Mouse (Mus musculus) CH12.LX (cell line): ENCODE measurements at regions not wholly inside any gene's neighbourhood (a gene's known extent, or its start where the extent isn't known, plus 50 kb on each side); places are given as distances from the start of the nearest gene placed in this dataset.

Experiments used
- CTCF ChIP-seq, 2 experiments: IDR thresholded peaks in 1 of 2; conservative IDR thresholded peaks in 1 of 2; 2 replicates each; pipeline ENCODE4 v1.5.1; 2011 to 2012; ENCODE audit warnings: low read depth in 2 of 2, low read length in 2 of 2, improper control_type of control experiment in 1 of 2, inconsistent platforms in 1 of 2, mild to moderate bottlenecking in 1 of 2, moderate library complexity in 1 of 2
- HCFC1 ChIP-seq: IDR thresholded peaks from 2 replicates; pipeline ENCODE4 v1.6.1; 2012; ENCODE audit warnings: low read depth, mild to moderate bottlenecking, inconsistent platforms, low read length, improper control_type of control experiment
- POLR2A ChIP-seq: IDR thresholded peaks from 2 replicates; pipeline ENCODE4 v1.6.1; 2011; ENCODE audit warnings: low read depth, mild to moderate bottlenecking, improper control_type of control experiment, low read length
- POLR2AphosphoS2 ChIP-seq: IDR thresholded peaks from 2 replicates; pipeline ENCODE4 v1.6.1; 2011; ENCODE audit warnings: low read depth, low read length, improper control_type of control experiment

GRCm38 (mm10) chr3:38227121-38227520, 257.5 kb downstream of the Ankrd50 start:
- TF ChIP-seq CTCF (conservative IDR thresholded peaks at IDR 0.05 in 1 of 2, IDR thresholded peaks at IDR 0.05 in 1 of 2; ENCODE audit: low read depth in 2 of 2, low read length in 2 of 2): no peak
- TF ChIP-seq HCFC1: no peak
- no peak for TF ChIP-seq POLR2AphosphoS2
- no peak for TF ChIP-seq POLR2A
